Comparison of ENCODE assay signal across 24 mouse cellular contexts in the genomic region with DNA sequence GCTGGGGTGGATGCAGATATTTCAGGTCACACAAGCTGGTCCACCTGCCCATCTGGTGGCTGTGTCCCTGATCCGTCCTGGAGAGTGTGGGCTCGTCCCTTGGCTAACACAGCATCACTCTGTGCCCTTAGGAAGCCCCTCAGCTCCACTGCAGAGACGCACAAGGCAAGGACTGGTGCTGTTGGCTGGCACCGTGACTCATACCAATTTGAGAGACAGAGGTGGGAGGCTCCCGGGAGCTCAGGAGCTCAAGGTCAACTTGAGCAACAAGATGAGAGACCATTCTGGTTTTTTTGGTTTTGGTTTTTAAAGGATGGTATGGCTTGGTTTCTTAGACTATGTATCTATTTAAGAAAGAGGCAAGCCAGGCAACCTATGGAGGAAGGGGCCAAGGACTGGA. TPM values are rescaled to one million over a fixed set of nuclear protein-coding genes. Genes with fewer than 3 reads are reported as not detected.
DNase-seq lines count a peak whose midpoint lies in the region; ATAC-seq lines count a peak whose summit lies in the region.
"Had no signal": no experiment of that assay in that cellular context is flagged by ENCODE, and none has a peak within 500 bp of the region (broad histone marks: within the 10 kb centered on the region; RNA-seq: fewer than 3 reads in every experiment).

No protein-coding gene starts in this region.

- H3K27ac ChIP-seq in neural tube, embryonic 15.5 days (replicated peaks) = 0 out of 2 replicates have a peak overlapping the region, but pooled peaks have one; percentile 45
- H3K27ac ChIP-seq: forebrain, embryonic 10.5 days; forebrain, embryonic 13.5 days; heart, adult 2 months; heart, embryonic 10.5 days; heart, embryonic 13.5 days; hindbrain, embryonic 14.5 days; hindbrain, postnatal 0 days had no signal

- H3K27me3 ChIP-seq in neural tube, embryonic 15.5 days (replicated peaks) = peaks cover 30% of the 10 kb centered on the region

- no peak for ATAC-seq in neural tube, embryonic 15.5 days (ENCODE audit: low FRiP score)
- ATAC-seq in inflammation-experienced regulatory T-cells, adult 6 months = no peak
- ATAC-seq: activated CD4-positive, CD25-positive, alpha-beta regulatory T cell, adult 4 months; forebrain, embryonic 13.5 days; forebrain, embryonic 16.5 days; hindbrain, postnatal 0 days; intestine, postnatal 0 days had no signal

- H3K4me1 ChIP-seq in neural tube, embryonic 15.5 days = peaks cover 20% of the 10 kb centered on the region

- no peak overlapping the region for H3K4me3 ChIP-seq in neural tube, embryonic 15.5 days (replicated peaks)
- H3K4me3 ChIP-seq: forebrain, embryonic 10.5 days; forebrain, embryonic 13.5 days; heart, adult 2 months; heart, embryonic 10.5 days; heart, embryonic 13.5 days had no signal

- DNase-seq in adrenal gland, adult 8-10 months = peak; percentile 21
- DNase-seq in adrenal gland, postnatal 4 days (ENCODE audit: low spot score in 2 of 2) = no peak
- DNase-seq in 416B (ENCODE audit: low read depth) = peak; percentile 7
- DNase-seq in adrenal gland, postnatal 10 days = peak; percentile 32
- DNase-seq: cerebellum, adult 11-12 months; cerebellum, adult 8-10 months; cerebellum, postnatal 14 days; gastrocnemius, postnatal 10 days; gastrocnemius, postnatal 36 days; heart, adult 2 months; heart, postnatal 14 days; heart, postnatal 4 days had no signal

- H3K36me3 ChIP-seq in neural tube, embryonic 15.5 days = no peaks in the 10 kb centered on the region
- H3K36me3 ChIP-seq: forebrain, embryonic 10.5 days; heart, embryonic 10.5 days; heart, embryonic 13.5 days had no signal

- no peak overlapping the region for H3K9ac ChIP-seq in neural tube, embryonic 15.5 days (replicated peaks)
- H3K9ac ChIP-seq: forebrain, embryonic 13.5 days; heart, embryonic 13.5 days; hindbrain, embryonic 14.5 days had no signal

- no peaks in the 10 kb centered on the region for H3K9me3 ChIP-seq in neural tube, embryonic 15.5 days (replicated peaks)
- H3K9me3 ChIP-seq: forebrain, embryonic 10.5 days; forebrain, embryonic 13.5 days; heart, embryonic 10.5 days; heart, embryonic 13.5 days had no signal

- H3K4me2 ChIP-seq in neural tube, embryonic 15.5 days = no peak overlapping the region
- H3K4me2 ChIP-seq: forebrain, embryonic 13.5 days; heart, embryonic 13.5 days; hindbrain, embryonic 14.5 days had no signal

- 76% methylated on average over 5 of the region's 5 CpGs for WGBS in neural tube, embryonic 15.5 days

RNA-seq across cellular contexts. Expression of a gene that starts 42.3 kb away (rescaled TPM):
- 1 to 10 TPM in 2 of 4 experiments, under 1 TPM in 2; 0.44 to 1.6 (median 0.93) TPM for total RNA-seq in adrenal gland, adult 8-10 months (2022)
- total RNA-seq in adrenal gland, postnatal 4 days (2021) = 1 to 10 TPM; 1.2 to 1.9 TPM
- total RNA-seq in adrenal gland, postnatal 10 days (2021) = under 1 TPM; 0.42 to 0.66 TPM
- polyA plus RNA-seq in neural tube, embryonic 15.5 days (2015; fragmentation: Nextera tagmentation; extraction: Ambion mirVana) = 0.47 and 0.49 TPM in 2 replicates
- under 1 TPM in 2 of 3 experiments, not detected in 1; 0.73 to 0.95 TPM for polyA plus RNA-seq in inflammation-experienced regulatory T-cells, adult 6 months (2017; shearing (Covaris generic))
- total RNA-seq: gastrocnemius, adult 18-20 months; gastrocnemius, postnatal 10 days; gastrocnemius, postnatal 36 days; heart, adult 2 months had no signal

RNA-seq across cellular contexts. Expression of a gene that starts 47.5 kb away (rescaled TPM):
- total RNA-seq in adrenal gland, adult 8-10 months (2022) = 10 to 100 TPM; 12.4 to 23.3 (median 14.7) TPM
- 10 to 100 TPM; 16.4 to 16.8 TPM for total RNA-seq in adrenal gland, postnatal 4 days (2021)
- total RNA-seq in adrenal gland, postnatal 10 days (2021) = 10 to 100 TPM in 1 of 2 experiments, 1 to 10 TPM in 1; 9.8 to 13.3 TPM
- polyA plus RNA-seq in neural tube, embryonic 15.5 days (2015; fragmentation: Nextera tagmentation; extraction: Ambion mirVana) = 5.7 and 8.0 TPM in 2 replicates
- 10 to 100 TPM; 15.4 to 23.6 (median 18.4) TPM for polyA plus RNA-seq in inflammation-experienced regulatory T-cells, adult 6 months (2017; shearing (Covaris generic))

Comparison
In these comparisons a context has a peak if more than half of its experiments do, and no peak if none do; other contexts are left out.
1. DNase-seq: peak in adrenal gland, adult 8-10 months (single experiment), 416B (single experiment) and adrenal gland, postnatal 10 days (single experiment); none in adrenal gland, postnatal 4 days (0 of 2).